Mouse (Mus musculus) heart, adult 18-20 months (tissue): ENCODE measurements around the gene Sap25. TPM values are rescaled to one million over a fixed set of nuclear protein-coding genes. Genes with fewer than 3 reads are reported as not detected.

Experiments
- DNase-seq, 2 experiments: peaks; one replicate each; pipeline ENCODE4 v3.0.0; 2021 to 2022; ENCODE audit warnings: mixed read lengths in 1 of 2
- total RNA-seq, 2 experiments: library from RNA; stranded (reverse); gene quantifications; 2 replicates each; pipeline ENCODE4 v1.2.3; 2021

The Sap25 gene
- total RNA-seq, 2 experiments from 2014 or later, result 2.2 to 2.6 TPM

DNA sequence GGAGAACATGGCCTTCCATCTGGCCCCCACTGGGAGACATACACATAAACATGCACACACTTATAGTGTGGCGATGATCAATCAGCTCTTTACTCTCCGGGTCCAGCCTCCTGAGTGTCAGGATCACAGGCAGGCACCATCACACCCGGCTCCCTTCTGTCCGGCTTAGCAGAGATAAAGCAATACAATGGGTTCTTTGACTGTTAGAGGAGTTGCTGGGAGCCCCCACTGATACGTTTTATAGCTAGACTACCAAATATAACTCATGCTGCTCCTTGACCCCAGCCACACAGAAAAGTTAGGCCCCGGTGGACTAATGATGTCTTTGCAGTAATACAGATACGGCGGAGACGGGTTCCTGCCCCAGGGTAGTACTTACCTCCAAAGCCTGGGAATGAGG, 21.9 kb downstream of the Sap25 start:
- no peak for DNase-seq

DNA sequence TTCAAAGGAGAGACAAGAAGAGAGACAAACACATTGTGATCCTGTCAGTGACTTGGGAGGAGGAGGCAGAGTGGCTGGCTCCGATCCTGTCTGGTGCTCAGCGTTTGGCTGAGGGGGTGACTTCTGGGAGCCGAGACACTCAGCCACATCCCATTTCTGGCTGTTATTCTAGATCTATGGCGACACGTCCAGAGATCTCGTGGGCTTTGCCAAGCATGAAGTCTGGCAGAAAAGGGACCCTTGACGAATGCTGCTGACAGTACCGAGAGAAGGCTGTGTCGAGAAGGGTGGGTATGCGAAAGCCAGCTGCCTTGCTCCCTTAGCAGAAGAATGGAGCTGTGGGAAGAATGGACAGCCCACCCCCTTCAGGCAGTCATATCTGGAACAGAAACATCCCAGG, 27.8 kb downstream of the Sap25 start:
- DNase-seq, result peak; percentile 74 to 76

DNA sequence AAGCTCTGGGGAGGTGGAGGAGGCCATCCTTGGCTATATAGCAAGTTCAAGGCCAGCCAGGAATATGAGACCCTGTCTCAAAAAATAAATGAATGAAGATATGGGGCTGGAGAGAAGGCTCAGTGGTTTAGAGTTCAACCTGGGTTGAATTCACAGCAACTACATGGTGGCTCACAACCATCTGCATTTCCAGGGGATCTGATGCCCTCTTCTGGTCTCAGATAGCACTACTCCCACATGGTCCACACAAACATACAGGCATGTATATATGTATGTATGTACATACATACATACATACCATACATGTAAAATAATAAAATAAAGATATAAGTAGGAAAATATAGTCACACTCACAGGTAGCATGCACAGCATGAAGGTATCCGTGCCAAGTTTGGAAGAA, 29.1 kb downstream of the Sap25 start:
- no peak for DNase-seq

DNA sequence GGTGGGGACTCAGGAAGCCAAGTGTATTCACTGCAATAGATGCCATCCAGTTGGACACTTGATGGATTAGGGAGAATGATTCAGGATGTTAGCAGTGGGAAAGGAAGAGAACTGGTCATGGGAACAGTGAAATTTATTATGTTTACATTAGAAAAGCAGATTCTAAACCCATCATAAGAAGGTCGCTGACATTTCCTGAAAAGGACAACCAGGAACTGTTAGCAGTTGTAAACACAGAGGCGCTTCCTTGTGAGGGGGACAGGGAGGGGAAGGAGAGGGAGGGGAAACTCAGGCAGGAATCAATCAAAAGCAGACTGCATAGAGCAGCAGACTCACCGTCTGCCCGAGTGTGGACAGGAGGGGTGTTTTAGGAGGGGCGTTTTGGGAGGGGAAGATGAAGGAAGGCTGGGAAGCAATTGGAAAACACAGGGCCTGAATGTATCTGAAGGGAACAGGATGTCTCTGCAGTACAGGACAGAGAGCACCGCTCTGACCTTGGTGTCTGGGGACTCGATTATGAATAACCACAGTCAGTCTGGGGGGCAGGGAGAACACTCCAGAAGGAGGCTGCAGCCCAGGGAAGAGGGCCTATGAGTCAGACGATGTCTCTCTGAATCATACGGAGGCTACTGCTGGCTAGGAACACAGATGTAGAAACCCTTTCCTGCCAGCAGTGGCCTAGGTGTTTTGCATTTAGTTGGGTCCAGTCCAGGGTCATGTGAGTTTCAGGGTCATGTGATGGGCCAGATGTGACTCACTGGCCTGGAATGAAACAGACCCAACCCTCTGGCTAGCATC, 30.5 kb downstream of the Sap25 start:
- peak; percentile 90 to 95 for DNase-seq

DNA sequence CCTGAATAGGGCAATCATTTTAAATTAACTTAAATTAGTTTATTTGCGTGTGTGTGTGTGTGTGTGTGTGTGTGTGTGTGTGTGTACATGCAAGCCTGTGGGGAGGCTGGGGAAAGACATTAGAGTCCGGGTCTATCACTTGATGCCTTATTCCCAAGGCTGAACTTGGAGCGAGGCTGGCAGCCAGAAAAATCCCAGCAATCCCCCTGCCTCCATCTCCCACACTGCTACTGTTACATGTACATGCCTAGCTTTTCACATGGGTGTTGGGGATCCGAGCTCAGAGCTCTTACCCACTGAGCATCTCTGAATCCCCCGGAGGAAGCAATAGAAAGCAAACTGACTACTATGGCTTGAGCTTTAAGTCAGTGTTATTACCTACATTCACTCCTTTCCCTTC, 31.2 kb downstream of the Sap25 start:
- DNase-seq, result no peak

DNA sequence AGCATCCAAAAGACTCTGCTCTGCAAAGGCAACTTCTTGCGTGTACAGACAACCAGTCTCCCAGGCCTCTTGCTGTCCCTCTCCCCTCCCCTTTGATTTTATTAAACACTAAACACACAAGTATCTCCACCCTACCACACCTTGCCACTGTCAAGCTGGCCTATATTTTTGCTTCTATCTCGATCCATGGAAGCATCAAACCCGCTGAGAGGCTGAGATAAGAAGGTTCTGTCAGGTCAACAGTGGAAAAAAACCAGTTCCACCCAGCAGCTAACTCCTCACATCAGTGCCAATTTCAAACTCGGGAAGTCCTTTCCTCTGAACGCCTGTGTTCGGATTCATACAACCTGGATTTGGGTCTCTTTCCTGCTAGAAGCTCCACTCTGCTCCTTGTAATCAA, 31.9 kb downstream of the Sap25 start:
- DNase-seq, result peak; percentile 39 to 47

DNA sequence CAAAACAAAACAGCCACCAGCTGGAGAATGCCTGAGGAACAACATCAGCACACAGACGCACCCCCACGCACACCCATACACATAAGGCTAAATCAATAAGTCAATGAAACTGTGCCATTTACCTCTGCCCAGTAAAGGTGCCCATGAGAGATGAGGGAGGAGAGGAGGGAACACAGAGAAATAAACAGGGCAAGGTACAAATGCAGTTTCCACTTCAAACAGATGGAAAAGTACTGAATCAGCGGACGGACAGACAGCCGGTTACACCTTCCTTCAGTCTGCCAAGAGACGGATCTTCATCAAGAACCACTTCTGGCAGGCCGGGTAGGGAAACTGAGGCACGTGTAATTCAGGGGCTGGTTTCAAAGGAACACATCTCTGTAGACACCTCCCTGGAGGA, 33.7 kb downstream of the Sap25 start:
- no peak for DNase-seq

DNA sequence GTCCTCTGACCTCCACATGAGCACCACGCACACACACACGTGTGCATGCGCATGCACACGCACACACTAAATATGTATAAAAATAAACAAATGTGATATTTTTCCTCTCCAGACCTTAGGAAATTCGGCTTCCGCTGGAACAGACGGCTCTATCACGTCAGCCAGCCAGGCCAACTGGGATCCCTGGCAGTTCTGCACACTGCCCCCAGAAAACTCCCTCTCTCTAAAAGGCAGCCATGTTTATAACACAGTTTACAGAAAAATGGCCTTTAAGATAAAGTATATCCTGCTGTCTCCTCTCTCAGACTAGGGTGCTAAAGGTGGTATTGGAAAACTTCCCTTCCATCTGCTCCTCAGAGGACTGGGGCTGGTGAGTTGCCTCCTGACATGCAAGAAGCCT, 36.7 kb downstream of the Sap25 start:
- no peak for DNase-seq

DNA sequence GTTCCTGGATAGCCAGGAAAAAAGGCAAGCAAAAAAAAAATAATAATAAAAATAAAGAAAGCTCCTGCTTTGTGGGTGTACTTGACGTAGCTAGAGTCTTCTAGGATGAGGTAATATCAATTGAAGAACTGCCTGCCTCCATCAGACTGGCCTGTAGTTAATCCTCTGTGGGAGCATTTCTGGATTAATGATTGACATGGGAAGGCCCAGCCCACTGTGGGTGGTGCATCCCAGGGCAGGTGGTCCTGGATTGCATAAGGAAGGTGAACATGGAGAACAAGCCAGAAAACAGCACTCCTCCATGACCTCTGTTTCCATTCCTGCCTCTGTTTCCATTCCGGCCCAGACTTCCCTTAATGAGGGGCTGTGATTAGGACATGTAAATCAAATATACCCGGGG, 37.6 kb downstream of the Sap25 start:
- DNase-seq, result no peak

DNA sequence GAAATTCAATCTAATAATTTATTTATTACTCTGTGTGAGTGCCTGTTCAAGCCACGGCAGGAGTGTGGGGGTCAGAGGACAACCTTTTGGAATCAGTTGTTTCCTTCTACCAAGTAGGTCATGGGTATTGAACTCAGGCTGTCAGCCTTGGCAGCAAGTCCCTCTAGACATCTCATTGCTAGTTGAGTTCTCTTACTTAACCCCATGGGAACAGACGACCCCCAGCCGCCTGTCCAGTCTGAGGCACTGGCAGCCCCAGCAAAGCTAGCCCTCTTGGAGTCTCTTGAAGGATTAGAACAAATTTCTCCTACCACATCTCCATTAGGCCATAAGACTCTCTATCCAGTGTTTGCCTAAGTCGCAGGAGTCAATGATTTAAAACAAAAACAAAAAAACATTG, 38.6 kb downstream of the Sap25 start:
- no peak for DNase-seq

DNA sequence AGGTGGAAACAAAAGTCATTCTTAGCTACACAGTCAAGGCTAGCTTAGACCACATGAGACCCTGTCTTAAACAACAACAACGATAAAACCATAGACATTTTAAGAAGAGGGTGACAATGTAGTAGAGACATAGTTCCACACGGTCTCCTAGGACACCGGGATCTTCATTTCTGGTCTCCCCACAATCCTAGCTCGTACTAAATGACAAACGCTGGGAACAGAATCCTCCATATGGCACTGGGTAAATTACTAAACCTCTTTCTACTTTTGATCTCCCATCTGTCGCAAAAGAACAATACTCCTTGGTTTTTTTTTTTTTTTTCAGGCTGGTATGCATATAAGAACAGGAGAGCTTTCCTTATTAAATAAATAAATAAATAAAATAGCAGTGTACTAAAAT, 41.4 kb downstream of the Sap25 start:
- no peak for DNase-seq

DNA sequence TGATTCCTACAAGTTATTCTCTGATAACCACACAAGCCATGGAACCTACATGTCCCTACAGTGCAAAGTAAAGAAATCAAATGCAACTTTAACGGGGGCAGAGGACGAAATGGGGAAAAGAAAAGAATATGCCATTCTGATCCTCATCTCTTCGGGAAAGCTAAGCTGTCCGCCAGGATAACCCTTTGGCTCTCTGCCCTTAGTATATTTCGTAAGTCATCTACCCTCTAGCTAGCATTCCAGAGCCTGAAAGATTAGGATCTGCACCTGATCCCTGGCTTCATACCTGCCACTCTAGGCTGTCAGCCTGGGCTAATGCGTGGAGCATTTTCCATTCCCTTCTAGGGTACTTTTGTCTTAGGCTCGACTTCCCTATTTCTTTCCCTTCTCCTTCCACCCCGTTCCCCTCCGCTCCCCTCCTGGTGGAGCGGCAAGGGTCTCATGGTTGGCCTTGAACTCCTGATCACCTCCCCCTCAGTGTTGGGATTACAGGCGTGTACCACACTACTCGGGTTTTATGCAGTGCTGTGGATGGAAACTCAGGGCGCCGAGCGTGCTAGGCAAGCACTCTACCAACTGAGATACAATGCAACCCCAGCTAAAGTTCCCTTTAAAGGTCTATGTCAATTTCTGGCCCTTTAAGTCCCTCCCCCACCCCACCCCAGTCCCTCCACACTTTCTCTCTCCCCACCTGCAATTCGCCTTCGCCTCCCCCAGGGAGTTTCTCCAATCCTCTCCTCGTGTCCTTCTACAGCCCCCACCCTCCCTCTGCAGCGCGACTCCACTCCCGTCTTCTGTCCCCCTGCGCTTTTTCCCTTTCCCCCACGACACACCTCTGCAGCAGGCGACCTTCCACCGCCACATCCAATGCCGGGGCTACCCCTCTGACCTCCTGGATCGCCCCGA, 42.5 kb downstream of the Sap25 start:
- peak in 1 of 2 experiments; percentile 44 for DNase-seq

DNA sequence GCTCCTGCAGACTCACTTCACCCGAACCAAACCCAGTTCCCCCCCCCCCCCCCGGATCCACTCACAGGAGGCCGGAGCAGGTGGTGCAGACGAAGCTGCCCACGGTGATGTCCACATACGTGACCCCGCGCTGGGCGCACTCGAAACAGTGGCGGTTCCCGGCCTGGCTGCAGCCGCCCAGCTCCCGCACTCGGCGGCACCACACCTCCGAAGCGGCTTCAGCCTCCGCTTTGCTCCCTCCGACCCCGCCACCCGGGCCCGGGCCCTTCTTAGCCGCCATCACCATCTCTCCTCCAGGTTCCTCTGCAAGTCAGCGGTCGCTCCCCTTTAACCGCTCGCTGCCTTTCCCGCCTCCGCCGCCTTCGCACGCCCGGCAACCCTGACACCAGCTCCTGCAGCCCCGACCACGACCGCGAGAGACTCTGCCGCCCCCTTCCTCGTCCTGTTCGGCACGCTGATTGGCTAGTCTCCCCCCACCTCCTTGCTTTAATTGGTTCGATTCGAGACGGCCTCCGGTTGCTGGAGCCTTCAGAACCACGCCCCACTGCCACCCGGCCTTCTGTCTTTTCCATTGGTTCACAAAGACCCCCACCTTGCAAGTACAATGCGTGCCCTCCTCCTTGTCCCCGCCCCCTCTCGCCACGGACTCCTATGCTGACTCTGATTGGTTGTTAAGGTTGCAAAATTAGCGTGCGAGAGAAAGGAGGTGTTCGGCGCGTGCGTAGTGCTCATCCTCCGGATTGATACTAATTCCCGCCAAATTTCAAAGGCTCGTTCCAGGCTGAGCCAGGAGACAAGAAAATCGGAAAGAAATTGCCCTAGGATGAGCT, 43.4 kb downstream of the Sap25 start, which contains the start of gene Agfg2:
Agfg2 (minus strand) TSS at position 433 of the 830 bp plus-strand sequence.
- peak; percentile 97 to 99 for DNase-seq

DNA sequence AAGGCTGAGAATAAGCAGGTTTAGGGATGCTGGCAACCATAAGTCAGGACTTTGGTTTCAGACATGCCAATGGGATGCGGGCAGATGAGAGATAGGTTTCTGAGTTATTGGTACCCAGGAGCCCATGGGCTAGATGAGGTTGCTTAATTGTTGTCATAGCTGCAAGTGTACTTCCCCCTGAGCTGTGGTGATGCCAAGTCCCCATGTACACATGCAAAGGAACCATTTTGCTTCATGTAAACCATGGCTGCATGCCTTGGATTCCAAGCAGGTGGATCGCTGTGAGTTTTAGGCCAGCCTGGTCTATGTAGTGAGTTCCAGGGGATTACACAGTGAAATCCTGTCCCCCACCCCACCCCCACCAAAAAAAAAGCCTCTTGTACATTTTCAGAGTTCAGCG, 44.5 kb downstream of the Sap25 start:
- DNase-seq, result no peak

DNA sequence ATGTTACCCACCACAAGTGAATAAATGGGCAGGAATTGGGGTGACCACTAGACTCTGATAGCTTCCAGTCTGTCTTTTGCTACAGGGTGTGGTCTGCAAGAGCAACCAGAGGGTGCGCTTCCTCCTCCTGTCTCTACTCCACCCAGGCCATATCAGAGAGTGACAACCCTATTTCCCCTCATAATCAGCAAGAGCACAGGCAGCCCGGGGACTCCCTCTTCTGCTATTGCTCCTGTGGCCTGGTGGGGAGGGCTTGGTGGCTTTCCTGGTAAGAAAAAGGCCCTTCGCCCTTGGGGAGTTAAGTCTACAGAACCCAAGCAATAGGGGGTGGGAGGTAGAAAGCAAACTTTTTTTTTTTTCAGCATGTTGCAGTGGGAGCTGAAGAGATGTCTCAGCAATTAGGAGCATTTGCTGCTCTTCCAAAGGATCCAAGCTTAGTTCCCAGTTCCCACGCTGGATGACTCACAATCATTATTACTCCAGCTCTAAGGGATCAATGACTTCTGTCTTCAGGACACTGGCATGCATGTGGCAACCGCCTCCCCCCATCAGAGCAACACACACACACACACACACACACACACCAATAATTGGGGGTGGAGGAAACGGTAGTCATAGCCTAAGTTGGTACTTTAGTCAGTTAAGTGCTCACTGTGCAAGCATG, 45.1 kb downstream of the Sap25 start:
- DNase-seq, result no peak

DNA sequence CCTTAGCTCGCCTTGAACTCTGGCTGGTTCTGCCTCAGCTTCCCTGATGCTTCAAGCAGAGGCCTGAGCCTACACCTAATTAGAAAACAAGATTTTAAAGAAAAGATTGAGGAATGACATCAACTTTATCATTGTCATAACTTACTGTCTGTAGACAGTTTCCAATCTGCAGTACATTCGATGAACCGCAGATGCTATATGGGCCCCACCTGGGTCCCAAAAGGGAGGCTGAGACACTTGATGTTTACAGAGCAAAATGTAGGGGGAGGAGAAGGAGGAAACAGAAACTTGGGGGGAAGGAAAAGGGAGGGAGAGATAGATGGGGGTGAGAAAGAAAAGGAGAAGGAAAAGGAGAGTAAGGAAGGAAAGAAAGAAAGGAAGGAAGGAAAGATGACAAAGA, 48.8 kb downstream of the Sap25 start:
- no peak for DNase-seq

DNA sequence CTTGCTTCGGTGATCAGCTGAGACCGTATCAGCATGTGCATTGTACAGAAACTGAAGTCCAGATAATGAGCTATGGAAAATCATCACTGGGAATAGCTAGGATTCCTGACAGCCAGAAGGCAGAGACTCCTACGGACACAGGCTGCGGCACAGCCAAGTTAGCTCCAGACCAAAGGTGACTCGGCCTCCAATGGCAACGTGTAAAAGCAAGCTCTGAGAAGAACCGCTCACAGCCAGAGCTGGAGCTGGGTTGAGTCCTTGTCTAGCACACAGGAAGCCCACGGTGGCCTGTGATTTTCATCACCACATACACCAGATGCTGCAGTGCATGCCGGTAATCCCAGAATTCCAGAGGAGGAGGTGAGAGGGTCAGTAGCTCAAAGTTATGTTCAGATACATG, 49.4 kb downstream of the Sap25 start:
- DNase-seq, result no peak

DNA sequence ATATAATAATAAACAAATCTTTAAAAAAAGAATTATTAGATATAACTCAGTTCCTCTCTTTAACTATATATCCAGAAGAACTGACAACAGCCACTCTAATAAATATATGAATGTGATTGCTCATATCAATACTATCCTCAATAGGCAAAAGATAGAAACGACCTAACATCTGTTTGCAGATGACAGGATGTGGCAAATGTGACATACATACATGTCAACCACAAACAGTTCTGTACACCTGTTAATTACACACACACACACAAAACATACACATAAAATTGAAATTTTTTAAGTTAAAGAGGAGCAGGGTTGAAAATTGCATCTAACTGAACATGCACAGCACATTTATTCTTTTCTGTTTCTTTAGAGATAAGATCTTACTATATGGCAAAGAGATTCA, 50.7 kb downstream of the Sap25 start:
- no peak for DNase-seq
